Mouse (Mus musculus) lung, adult 18-20 months (tissue): ENCODE measurements around the gene Bcl2l2.
A peak's percentile ranks its signal among the peaks of the same experiment; 100 is the strongest.

Experiments
- DNase-seq, 2 experiments: peaks; one replicate each; pipeline ENCODE4 v3.0.0; 2022; ENCODE audit warnings: mixed read lengths in 2 of 2

Gene Bcl2l2

GRCm38 (mm10) chr14:54893651-54894181, 10.5 kb downstream of the Bcl2l2 start:
- DNase-seq, result peak; percentile 99

- DNase-seq, result peak; percentile 64 to 70
Measured at GRCm38 (mm10) chr14:54894296-54895151, 11.3 kb downstream of the Bcl2l2 start.

- no peak for DNase-seq
Measured at GRCm38 (mm10) chr14:54897445-54897844, 14.3 kb downstream of the Bcl2l2 start.

GRCm38 (mm10) chr14:54900383-54900782, 17.2 kb downstream of the Bcl2l2 start:
- DNase-seq, result peak; percentile 70 to 79

- DNase-seq, result no peak
Measured at GRCm38 (mm10) chr14:54903641-54904040, 20.5 kb downstream of the Bcl2l2 start.

GRCm38 (mm10) chr14:54908682-54909081, 25.5 kb downstream of the Bcl2l2 start:
- no peak for DNase-seq

GRCm38 (mm10) chr14:54912109-54912850, 29.1 kb downstream of the Bcl2l2 start:
- DNase-seq, result no peak

GRCm38 (mm10) chr14:54912886-54913285, 29.7 kb downstream of the Bcl2l2 start, which contains the start of gene Slc22a17:
TSS of gene Slc22a17 (minus strand) at chr14:54913132.
- peak; percentile 67 to 70 for DNase-seq

- DNase-seq, result no peak
Measured at GRCm38 (mm10) chr14:54913343-54913742, 30.2 kb downstream of the Bcl2l2 start.

GRCm38 (mm10) chr14:54920076-54920685, 37.0 kb downstream of the Bcl2l2 start:
- DNase-seq, result no peak

- peak; percentile 52 to 53 for DNase-seq
Measured at GRCm38 (mm10) chr14:54924641-54925348, 41.6 kb downstream of the Bcl2l2 start.

GRCm38 (mm10) chr14:54925349-54926342, 42.5 kb downstream of the Bcl2l2 start, which contains the start of gene Efs:
TSS of gene Efs (minus strand) at chr14:54926126.
- DNase-seq, result peak; percentile 41 to 57

GRCm38 (mm10) chr14:54926401-54927158, 43.4 kb downstream of the Bcl2l2 start:
- DNase-seq, result peak; percentile 21 to 26

- DNase-seq, result no peak
Measured at GRCm38 (mm10) chr14:54927296-54927695, 44.1 kb downstream of the Bcl2l2 start.

- DNase-seq, result no peak
Measured at GRCm38 (mm10) chr14:54929801-54930200, 46.6 kb downstream of the Bcl2l2 start.

- peak; percentile 33 to 69 for DNase-seq
Measured at GRCm38 (mm10) chr14:54930431-54930830, 47.3 kb downstream of the Bcl2l2 start.

- no peak for DNase-seq
Measured at GRCm38 (mm10) chr14:54932645-54933150, 49.5 kb downstream of the Bcl2l2 start, which contains the start of gene Il25. TSS of gene Il25 (plus strand) at chr14:54932695.

GRCm38 (mm10) chr14:54935904-54936830, 53.0 kb downstream of the Bcl2l2 start, which contains the start of gene Cmtm5:
TSS of gene Cmtm5 (plus strand) at chr14:54936261.
- DNase-seq, result no peak

- DNase-seq, result no peak
Measured at GRCm38 (mm10) chr14:54936831-54937160, 53.6 kb downstream of the Bcl2l2 start.
